Mouse (Mus musculus): ENCODE measurements around the gene Slc17a7.

Gene Slc17a7

GRCm38 (mm10) chr7:45174567-45175280 lies 11.0 kb downstream of the Slc17a7 start:
- no peak for ATAC-seq (ENCODE audit: insufficient number of reproducible peaks, low FRiP score, low TSS enrichment)

GRCm38 (mm10) chr7:45175398-45175797 lies 11.6 kb downstream of the Slc17a7 start:
- no peak for ATAC-seq (ENCODE audit: insufficient number of reproducible peaks, low FRiP score, low TSS enrichment)

GRCm38 (mm10) chr7:45175929-45176328 lies 12.2 kb downstream of the Slc17a7 start:
- no peak for ATAC-seq (ENCODE audit: insufficient number of reproducible peaks, low FRiP score, low TSS enrichment)

- ATAC-seq (ENCODE audit: insufficient number of reproducible peaks, low FRiP score, low TSS enrichment), result no peak
Measured at GRCm38 (mm10) chr7:45176356-45176755, 12.6 kb downstream of the Slc17a7 start.

GRCm38 (mm10) chr7:45178550-45178949 lies 14.8 kb downstream of the Slc17a7 start:
- ATAC-seq (ENCODE audit: insufficient number of reproducible peaks, low FRiP score, low TSS enrichment), result no peak

GRCm38 (mm10) chr7:45179469-45179868 lies 15.7 kb downstream of the Slc17a7 start, which contains the start of gene Gfy:
Gene Gfy (minus strand): TSS chr7:45179569.
- ATAC-seq (ENCODE audit: insufficient number of reproducible peaks, low FRiP score, low TSS enrichment), result no peak

- ATAC-seq (ENCODE audit: insufficient number of reproducible peaks, low FRiP score, low TSS enrichment), result no peak
Measured at GRCm38 (mm10) chr7:45180896-45181477, 17.2 kb downstream of the Slc17a7 start, which contains the start of gene Pth2. Gene Pth2 (plus strand): TSS chr7:45180995.

GRCm38 (mm10) chr7:45181540-45181939 lies 17.8 kb downstream of the Slc17a7 start:
- ATAC-seq (ENCODE audit: insufficient number of reproducible peaks, low FRiP score, low TSS enrichment), result no peak

GRCm38 (mm10) chr7:45182199-45182601 lies 18.5 kb downstream of the Slc17a7 start:
- ATAC-seq (ENCODE audit: insufficient number of reproducible peaks, low FRiP score, low TSS enrichment), result peak; percentile 88

- 0 out of 2 replicates have a peak, but pooled peaks have one; percentile 2 for ATAC-seq (ENCODE audit: insufficient number of reproducible peaks, low FRiP score, low TSS enrichment)
Measured at GRCm38 (mm10) chr7:45182606-45183005, 18.9 kb downstream of the Slc17a7 start.

GRCm38 (mm10) chr7:45183672-45184071 lies 19.9 kb downstream of the Slc17a7 start:
- no peak for ATAC-seq (ENCODE audit: insufficient number of reproducible peaks, low FRiP score, low TSS enrichment)

GRCm38 (mm10) chr7:45185921-45186320 lies 22.2 kb downstream of the Slc17a7 start:
- no peak for ATAC-seq (ENCODE audit: insufficient number of reproducible peaks, low FRiP score, low TSS enrichment)

- ATAC-seq (ENCODE audit: insufficient number of reproducible peaks, low FRiP score, low TSS enrichment), result no peak
Measured at GRCm38 (mm10) chr7:45189600-45189999, 25.9 kb downstream of the Slc17a7 start.

- no peak for ATAC-seq (ENCODE audit: insufficient number of reproducible peaks, low FRiP score, low TSS enrichment)
Measured at GRCm38 (mm10) chr7:45190186-45190585, 26.4 kb downstream of the Slc17a7 start.

GRCm38 (mm10) chr7:45191161-45191560 lies 27.4 kb downstream of the Slc17a7 start:
- ATAC-seq (ENCODE audit: insufficient number of reproducible peaks, low FRiP score, low TSS enrichment), result no peak

GRCm38 (mm10) chr7:45191803-45192363 lies 28.1 kb downstream of the Slc17a7 start:
- peak; percentile 37; the same call in 1 of the 2 replicates for ATAC-seq (ENCODE audit: insufficient number of reproducible peaks, low FRiP score, low TSS enrichment)

GRCm38 (mm10) chr7:45192585-45193310 lies 29.0 kb downstream of the Slc17a7 start:
- no peak for ATAC-seq (ENCODE audit: insufficient number of reproducible peaks, low FRiP score, low TSS enrichment)

GRCm38 (mm10) chr7:45193406-45193805 lies 29.7 kb downstream of the Slc17a7 start:
- no peak for ATAC-seq (ENCODE audit: insufficient number of reproducible peaks, low FRiP score, low TSS enrichment)

- peak; percentile 34; the same call in 1 of the 2 replicates for ATAC-seq (ENCODE audit: insufficient number of reproducible peaks, low FRiP score, low TSS enrichment)
Measured at GRCm38 (mm10) chr7:45193871-45194785, 30.4 kb downstream of the Slc17a7 start.

All from cerebellum, adult (tissue).